Mouse (Mus musculus): Measurements from ENCODE around the gene Hcar2. TPM values are rescaled to one million over a fixed set of nuclear protein-coding genes. Genes with fewer than 3 reads are reported as not detected.

The Hcar2 gene
- total and polyA plus RNA-seq, 3 experiments, result 0.29 to 1.8 TPM; not detected in 1

DNA sequence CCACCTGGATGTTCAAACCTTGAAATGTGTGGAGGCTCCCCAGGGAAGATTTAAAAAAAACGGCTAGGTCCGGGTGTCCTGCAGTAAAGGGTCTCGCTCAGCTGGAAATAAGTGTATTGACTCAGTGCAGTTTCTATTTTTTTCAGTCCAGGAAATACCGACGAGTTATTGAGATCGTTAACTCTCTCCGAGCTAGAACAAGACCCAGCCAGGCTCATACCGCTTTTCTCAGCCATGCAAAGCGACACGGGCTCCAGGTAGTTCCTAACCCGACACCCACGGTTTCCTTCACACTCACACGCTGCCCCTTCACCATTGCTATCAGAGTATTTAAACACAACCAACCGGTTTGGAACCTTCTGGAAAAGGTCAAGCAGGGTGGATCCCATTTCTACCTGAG is 12.8 kb upstream of the Hcar2 start:
- intact Hi-C loops (cut with DNase I), result no loop called here
- no peak overlapping the region for H3K27ac ChIP-seq
- TF ChIP-seq POLR2A (IDR thresholded peaks at IDR 0.05; ENCODE audit: insufficient read depth, low read depth, low read length), result no peak
- no peak for TF ChIP-seq EP300 (IDR thresholded peaks at IDR 0.05; ENCODE audit: insufficient read depth, low read depth, low read length)
- TF ChIP-seq CTCF (IDR thresholded peaks at IDR 0.05), result no peak
- no peaks in the 10 kb centered on the region for H3K79me2 ChIP-seq (replicated peaks; ENCODE audit: control insufficient read depth, insufficient read depth, low read length)
- no peak overlapping the region for H3K9ac ChIP-seq (ENCODE audit: low read depth, low read length)
- H3K27me3 ChIP-seq (ENCODE audit: control insufficient read depth, insufficient read depth, low read length), result no peaks in the 10 kb centered on the region
- no peak overlapping the region for H3K4me3 ChIP-seq
- WGBS, result 34% methylated on average over 14 of the region's 14 CpGs
- H3K36me3 ChIP-seq (ENCODE audit: control insufficient read depth, insufficient read depth, low read length), result no peaks in the 10 kb centered on the region
- DNase-seq, result no peak
- H3K4me1 ChIP-seq (ENCODE audit: control insufficient read depth, insufficient read depth, low read length), result no peaks in the 10 kb centered on the region; the same call in 1 of the 2 replicates

- Histone ChIP-seq H3K4me1 (ENCODE audit: control insufficient read depth, insufficient read depth, low read length) (no peaks in the 10 kb centered on the region; the same call in 1 of the 2 replicates), H3K27ac (no peak overlapping the region), H3K9ac (ENCODE audit: low read depth, low read length) (no peak overlapping the region), H3K27me3 (ENCODE audit: control insufficient read depth, insufficient read depth, low read length) (no peaks in the 10 kb centered on the region), H3K4me3 (no peak overlapping the region), H3K36me3 (ENCODE audit: control insufficient read depth, insufficient read depth, low read length) (no peaks in the 10 kb centered on the region), H3K79me2 (replicated peaks; ENCODE audit: control insufficient read depth, insufficient read depth, low read length) (no peaks in the 10 kb centered on the region)
- intact Hi-C loops (cut with DNase I), result no loop called here
- WGBS, result 65% methylated on average over 5 of the region's 5 CpGs
- TF ChIP-seq POLR2A (IDR thresholded peaks at IDR 0.05; ENCODE audit: insufficient read depth, low read depth, low read length), result no peak
- TF ChIP-seq CTCF (IDR thresholded peaks at IDR 0.05), result no peak
- TF ChIP-seq EP300 (IDR thresholded peaks at IDR 0.05; ENCODE audit: insufficient read depth, low read depth, low read length), result no peak
- DNase-seq, result no peak
Observed at GRCm38 (mm10) chr5:123874177-123874576, 8.9 kb upstream of the Hcar2 start.

DNA sequence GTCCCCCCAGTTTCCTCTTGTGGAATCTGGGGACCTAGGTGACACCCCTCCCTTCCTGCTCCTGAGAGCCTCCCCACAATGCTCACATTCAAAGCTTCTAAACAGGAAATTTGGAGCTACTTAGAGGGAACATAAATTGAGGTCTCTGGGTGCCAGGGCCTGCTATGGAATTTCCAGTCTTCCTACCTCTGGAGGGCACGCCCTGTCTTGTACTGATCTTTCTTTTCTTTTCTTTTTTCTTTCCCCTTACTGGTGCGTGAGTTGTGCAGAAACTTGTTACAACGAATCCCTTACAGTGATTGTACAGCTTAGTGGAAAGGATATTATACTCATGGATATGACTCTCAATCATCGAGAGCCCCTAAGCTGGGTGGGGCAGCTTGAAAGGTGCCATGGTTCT is 4.3 kb upstream of the Hcar2 start:
- no peak for TF ChIP-seq EP300 (IDR thresholded peaks at IDR 0.05; ENCODE audit: insufficient read depth, low read depth, low read length)
- no peak for TF ChIP-seq POLR2A (IDR thresholded peaks at IDR 0.05; ENCODE audit: insufficient read depth, low read depth, low read length)
- no peak for TF ChIP-seq CTCF (IDR thresholded peaks at IDR 0.05)
- Histone ChIP-seq H3K9ac (ENCODE audit: low read depth, low read length) (no peak overlapping the region), H3K27ac (no peak overlapping the region), H3K4me3 (no peak overlapping the region), H3K36me3 (ENCODE audit: control insufficient read depth, insufficient read depth, low read length) (no peaks in the 10 kb centered on the region), H3K4me1 (ENCODE audit: control insufficient read depth, insufficient read depth, low read length) (no peaks in the 10 kb centered on the region), H3K79me2 (replicated peaks; ENCODE audit: control insufficient read depth, insufficient read depth, low read length) (no peaks in the 10 kb centered on the region), H3K27me3 (ENCODE audit: control insufficient read depth, insufficient read depth, low read length) (no peaks in the 10 kb centered on the region)
- intact Hi-C loops (cut with DNase I), result no loop called here
- 64% methylated on average over 4 of the region's 4 CpGs for WGBS
- no peak for DNase-seq

GRCm38 (mm10) chr5:123866457-123866856 is 1.2 kb upstream of the Hcar2 start:
- no peak overlapping the region for H3K4me3 ChIP-seq
- H3K4me1 ChIP-seq (ENCODE audit: control insufficient read depth, insufficient read depth, low read length), result no peaks in the 10 kb centered on the region
- intact Hi-C loops (cut with DNase I), result no loop called here
- no peak for DNase-seq
- WGBS, result 78% methylated on average over 4 of the region's 4 CpGs
- H3K27me3 ChIP-seq (ENCODE audit: control insufficient read depth, insufficient read depth, low read length), result no peaks in the 10 kb centered on the region
- H3K79me2 ChIP-seq (replicated peaks; ENCODE audit: control insufficient read depth, insufficient read depth, low read length), result no peaks in the 10 kb centered on the region
- TF ChIP-seq POLR2A (IDR thresholded peaks at IDR 0.05; ENCODE audit: insufficient read depth, low read depth, low read length) (no peak), EP300 (IDR thresholded peaks at IDR 0.05; ENCODE audit: insufficient read depth, low read depth, low read length) (no peak), CTCF (IDR thresholded peaks at IDR 0.05) (no peak)
- no peaks in the 10 kb centered on the region for H3K36me3 ChIP-seq (ENCODE audit: control insufficient read depth, insufficient read depth, low read length)
- no peak overlapping the region for H3K9ac ChIP-seq (ENCODE audit: low read depth, low read length)
- no peak overlapping the region for H3K27ac ChIP-seq

DNA sequence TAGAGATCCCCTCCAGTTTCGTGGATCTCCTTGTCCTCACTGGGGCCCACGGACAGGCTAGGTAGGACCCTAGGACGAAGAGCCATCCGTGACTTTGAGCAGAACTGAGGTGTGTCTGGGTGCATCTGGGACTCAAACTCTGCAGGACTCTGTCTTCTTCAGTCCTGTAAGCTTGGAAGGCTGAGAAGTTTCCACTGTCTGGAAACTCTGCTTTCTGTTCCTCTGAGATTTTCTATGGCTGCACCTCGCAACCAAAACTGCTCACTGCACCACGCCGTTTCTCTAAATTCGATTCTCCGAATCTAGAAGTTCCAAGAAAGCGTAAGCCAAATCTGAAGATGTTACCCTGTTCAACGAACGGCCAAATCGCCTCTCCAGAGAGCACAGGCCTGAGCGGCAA is 1.4 kb downstream of the Hcar2 start:
- H3K36me3 ChIP-seq (ENCODE audit: control insufficient read depth, insufficient read depth, low read length), result no peaks in the 10 kb centered on the region
- H3K9ac ChIP-seq (ENCODE audit: low read depth, low read length), result no peak overlapping the region
- H3K4me3 ChIP-seq, result no peak overlapping the region
- H3K27me3 ChIP-seq (ENCODE audit: control insufficient read depth, insufficient read depth, low read length), result no peaks in the 10 kb centered on the region
- no peak for TF ChIP-seq CTCF (IDR thresholded peaks at IDR 0.05)
- no peak for TF ChIP-seq EP300 (IDR thresholded peaks at IDR 0.05; ENCODE audit: insufficient read depth, low read depth, low read length)
- TF ChIP-seq POLR2A (IDR thresholded peaks at IDR 0.05; ENCODE audit: insufficient read depth, low read depth, low read length), result no peak
- no peak overlapping the region for H3K27ac ChIP-seq
- intact Hi-C loops (cut with DNase I), result no loop called here
- H3K79me2 ChIP-seq (replicated peaks; ENCODE audit: control insufficient read depth, insufficient read depth, low read length), result no peaks in the 10 kb centered on the region
- DNase-seq, result no peak
- 84% methylated on average over 14 of the region's 14 CpGs for WGBS
- no peaks in the 10 kb centered on the region for H3K4me1 ChIP-seq (ENCODE audit: control insufficient read depth, insufficient read depth, low read length)

DNA sequence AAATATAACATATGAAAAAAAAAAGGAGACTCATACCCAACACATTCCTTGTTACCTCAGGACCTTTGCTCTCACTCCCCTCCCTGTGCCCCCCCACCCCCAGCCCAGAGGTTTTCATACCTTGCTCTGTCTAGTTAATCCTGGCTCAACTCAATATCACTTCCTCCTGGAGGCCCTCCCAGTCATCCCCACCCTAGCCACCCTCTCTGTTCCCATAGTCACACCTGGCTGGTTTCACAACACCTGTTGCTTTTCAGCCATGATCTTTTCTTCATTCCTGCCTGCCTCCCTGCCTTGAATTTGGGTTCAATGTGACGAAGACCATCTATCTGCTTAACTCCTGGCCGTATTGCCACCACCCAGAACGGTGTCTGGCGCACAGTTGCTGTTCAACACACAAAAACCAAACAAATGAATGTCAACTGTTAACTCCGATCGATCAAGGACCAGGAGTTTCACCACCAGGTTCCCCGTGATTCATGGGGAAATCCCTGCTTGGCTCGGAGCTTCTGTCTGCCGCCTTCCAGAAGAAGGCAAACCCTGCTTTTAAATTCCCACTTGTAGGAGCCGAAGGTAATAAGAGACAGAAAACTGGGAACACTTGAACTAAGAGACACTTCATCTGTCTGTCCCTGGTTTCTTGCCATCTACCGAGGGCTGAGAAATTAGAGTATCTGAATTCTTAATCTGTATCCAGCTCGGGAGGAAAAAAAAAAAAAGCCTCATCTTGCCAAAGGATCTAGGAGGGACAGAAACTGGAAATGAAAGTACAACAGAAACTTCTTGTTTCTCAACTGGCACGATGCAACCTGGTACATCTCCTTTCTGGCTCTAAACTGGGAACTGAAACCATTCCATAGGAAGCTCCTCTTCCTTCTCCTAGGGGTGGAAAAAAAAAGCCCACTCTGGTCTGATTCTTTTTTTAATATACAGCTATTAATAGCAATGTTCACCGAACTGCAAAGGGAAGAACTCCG is 2.6 kb downstream of the Hcar2 start:
- WGBS, result 63% methylated on average over 15 of the region's 15 CpGs
- H3K27ac ChIP-seq, result no peak overlapping the region
- intact Hi-C loops (cut with DNase I), result no loop called here
- peak overlapping the region; percentile 22; the same call in 1 of the 2 replicates for H3K4me3 ChIP-seq
- no peak for DNase-seq
- no peak for TF ChIP-seq EP300 (IDR thresholded peaks at IDR 0.05; ENCODE audit: insufficient read depth, low read depth, low read length)
- TF ChIP-seq POLR2A (IDR thresholded peaks at IDR 0.05; ENCODE audit: insufficient read depth, low read depth, low read length), result no peak
- no peak for TF ChIP-seq CTCF (IDR thresholded peaks at IDR 0.05)
- no peaks in the 10 kb centered on the region for H3K27me3 ChIP-seq (ENCODE audit: control insufficient read depth, insufficient read depth, low read length)
- no peaks in the 10 kb centered on the region for H3K79me2 ChIP-seq (replicated peaks; ENCODE audit: control insufficient read depth, insufficient read depth, low read length)
- no peak overlapping the region for H3K9ac ChIP-seq (ENCODE audit: low read depth, low read length)
- no peaks in the 10 kb centered on the region for H3K4me1 ChIP-seq (ENCODE audit: control insufficient read depth, insufficient read depth, low read length)
- no peaks in the 10 kb centered on the region for H3K36me3 ChIP-seq (ENCODE audit: control insufficient read depth, insufficient read depth, low read length)

Data from heart, adult 2 months (tissue).